Mouse (Mus musculus) heart, postnatal 36 days (tissue): Measurements from ENCODE around the gene Grb10. TPM values are rescaled to one million over a fixed set of nuclear protein-coding genes. Genes with fewer than 3 reads are reported as not detected.

Experiments
- DNase-seq, 2 experiments: peaks; one replicate each; pipeline ENCODE4 v3.0.0; 2021 to 2022
- intact Hi-C: fragments of 180-260 bp; cut with DNase I; formaldehyde crosslinking; loops from one replicate; pipeline ENCODE4 v1.15.1; 2025
- total RNA-seq, 2 experiments: library from RNA; stranded (reverse); gene quantifications; 2 replicates each; pipeline ENCODE4 v1.2.3; 2021

The Grb10 gene
- total RNA-seq, 2 experiments from 2014 or later: 66.6 to 110 TPM

- intact Hi-C loops: no loop called here
Measured at GRCm38 (mm10) chr11:11881783-11882155, 156.7 kb downstream of the Grb10 start.

GRCm38 (mm10) chr11:11881026-11881782, 157.3 kb downstream of the Grb10 start:
- intact Hi-C loops: no loop called here
- DNase-seq: no peak

More at GRCm38 (mm10) chr11:11881783-11882155, 156.7 kb downstream of the Grb10 start:
- no peak for DNase-seq

Other genes with a start within 250 kb of the Grb10 start
- gene Fignl1, start 229.7 kb downstream of the Grb10 start, total RNA-seq: 1 to 10 TPM in 1 of 2 experiments, under 1 TPM in 1; 0.81 to 1.8 TPM
- gene Ddc, start 140.5 kb downstream of the Grb10 start, total RNA-seq: 1 to 10 TPM; 2.1 to 2.4 TPM